Mouse (Mus musculus) bone marrow, adult 2 months (tissue): ENCODE measurements around the gene Prdx5.

Experiments
- CTCF ChIP-seq: fragments of 200-500 bp; IDR thresholded peaks from 2 replicates; pipeline ENCODE4 v1.5.1; 2011; ENCODE audit warnings: low read length, control low read depth; ENCODE audit not compliant: control insufficient read depth, insufficient read depth
- POLR2A ChIP-seq: fragments of 200-500 bp; IDR thresholded peaks from 2 replicates; pipeline ENCODE4 v1.6.1; 2011; ENCODE audit warnings: low read depth, mild to moderate bottlenecking, control low read depth, low read length, borderline replicate concordance; ENCODE audit not compliant: control insufficient read depth

DNA sequence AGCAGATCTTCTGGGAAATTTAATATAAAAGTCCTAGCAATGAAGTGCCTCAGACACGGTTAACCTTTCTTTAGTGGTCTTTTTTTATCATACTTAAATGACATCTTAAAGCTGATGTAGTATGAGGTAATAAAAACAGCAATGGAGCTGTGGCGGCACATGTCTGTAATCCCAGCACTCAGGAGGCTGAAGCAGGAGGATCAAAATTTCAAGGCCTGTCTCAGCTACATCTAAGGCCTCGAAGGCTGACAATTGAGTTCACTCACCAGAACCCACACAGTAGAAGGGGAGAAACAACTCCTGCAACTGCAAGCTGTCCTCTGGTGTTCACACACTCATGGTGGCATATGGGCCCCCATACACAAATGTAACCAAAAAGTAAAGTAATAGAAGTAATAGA is 49.9 kb downstream of the Prdx5 start:
- TF ChIP-seq POLR2A (no peak), CTCF (no peak)
